Mouse (Mus musculus): Measurements from ENCODE around the gene Atp4a. TPM values are rescaled to one million over a fixed set of nuclear protein-coding genes. Genes with fewer than 3 reads are reported as not detected.
A peak's percentile ranks its signal among the peaks of the same experiment; 100 is the strongest.
"Not testable (repeated sequence)": the region's sequence is repeated elsewhere in the genome, so short reads cannot be mapped to it uniquely, and the experiment has no call there.

The Atp4a gene
- total RNA-seq, 2 experiments from 2014 or later: 0.15 TPM; not detected in 1

DNA sequence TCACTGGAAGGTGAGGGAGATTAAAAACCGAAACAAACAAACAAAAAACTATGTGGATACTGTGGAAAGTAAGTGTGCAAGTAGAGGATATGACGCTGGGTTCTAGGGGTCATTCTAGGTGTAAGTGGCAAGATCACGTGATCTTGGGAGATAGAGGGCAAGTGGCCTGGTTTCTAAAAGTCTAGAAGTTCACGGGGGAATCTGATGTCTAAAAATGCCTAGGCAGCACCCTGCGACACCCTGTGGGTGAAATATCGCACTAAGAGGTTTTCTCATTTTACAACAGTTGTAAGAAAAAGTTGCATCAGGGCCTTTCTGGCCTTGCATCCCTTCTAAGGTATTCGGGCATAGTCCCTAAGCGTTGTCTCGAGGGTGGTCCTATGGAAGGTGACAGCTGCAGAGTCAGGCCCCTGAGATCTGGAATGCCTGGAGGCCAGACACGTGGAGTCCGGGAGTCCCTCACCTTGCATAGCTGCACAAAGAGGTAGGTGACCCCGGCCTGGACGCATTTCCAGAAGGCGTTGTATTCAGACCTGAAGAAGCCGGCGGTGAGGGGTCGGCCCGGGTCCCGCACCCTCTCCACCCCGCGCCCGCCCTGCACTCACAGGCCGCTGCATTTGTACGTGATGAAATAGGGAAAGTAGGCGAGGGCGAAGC is 16.9 kb downstream of the Atp4a start:
- no peak for DNase-seq
- intact Hi-C loops (cut with DNase I): loop anchor here (5.0 kb wide), 1 partner anchor 62 kb away; no protein-coding TSS in a partner anchor

- intact Hi-C loops (cut with DNase I): loop anchor here (5.0 to 10.0 kb wide), 3 partner anchors 62 to 243 kb away; partner anchors contain the start of genes Fam187b, Ffar3 and Lsr
- DNase-seq: peak; percentile 94 to 98
These were observed 17.5 kb downstream of the Atp4a start, which contains the start of gene Tmem147 for GRCm38 (mm10) chr7:30729396-30730063. TSS of gene Tmem147 (minus strand) at chr7:30729540.

GRCm38 (mm10) chr7:30730064-30730722 is 18.2 kb downstream of the Atp4a start:
- intact Hi-C loops (cut with DNase I): loop anchor here (5.0 to 10.0 kb wide), 2 partner anchors 125 to 242 kb away; partner anchors contain the start of genes Fam187b, Ffar3 and Lsr

DNA sequence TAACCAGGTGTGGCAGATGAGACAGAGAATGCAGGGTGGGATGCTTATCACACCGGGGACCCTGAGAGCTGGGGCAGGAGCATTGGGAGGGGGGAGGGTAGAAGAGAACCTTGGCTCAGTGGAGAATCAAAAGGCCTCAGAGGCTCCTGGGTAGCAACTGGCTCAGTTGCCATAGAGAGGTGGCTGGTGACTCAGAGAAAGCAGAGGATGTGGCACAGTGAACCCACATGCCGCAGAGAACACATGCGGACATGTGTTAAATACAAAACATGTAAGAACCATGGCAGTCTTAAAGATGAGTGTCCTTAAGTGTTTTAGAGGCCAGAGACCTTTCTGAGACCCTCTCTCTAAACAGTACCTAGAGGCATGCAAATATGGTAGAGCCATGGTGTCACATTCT is 24.2 kb downstream of the Atp4a start:
- intact Hi-C loops (cut with DNase I): loop anchor here (10.0 kb wide), 1 partner anchor 119 kb away; the partner anchor contains the start of gene Ffar3
- DNase-seq: no peak

More at GRCm38 (mm10) chr7:30730064-30730722, 18.2 kb downstream of the Atp4a start:
- not testable (repeated sequence) for DNase-seq

DNA sequence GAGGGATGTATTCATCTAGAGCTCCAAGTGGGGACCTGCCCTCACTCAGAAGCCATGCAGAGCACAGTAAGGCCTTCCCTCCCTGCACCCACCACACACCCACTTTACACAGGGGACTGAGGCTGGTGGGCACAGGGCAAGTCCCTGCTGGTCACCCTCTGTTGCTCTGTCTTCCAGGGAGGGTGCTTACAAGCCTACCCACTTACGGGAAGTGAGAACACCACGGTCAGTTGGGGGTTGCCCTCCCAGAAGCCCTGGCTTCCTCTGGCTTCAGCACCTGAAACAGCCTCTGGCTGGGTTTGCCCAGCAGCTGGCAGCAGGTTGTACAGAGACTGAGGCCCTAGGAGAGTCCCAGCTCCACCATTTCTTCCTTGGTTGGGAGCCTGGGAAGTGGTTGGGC is 30.6 kb downstream of the Atp4a start:
- intact Hi-C loops (cut with DNase I); DNase-seq: not testable (repeated sequence)

GRCm38 (mm10) chr7:30743617-30744016 is 31.6 kb downstream of the Atp4a start, which contains the start of gene Gapdhs:
TSS of gene Gapdhs (minus strand) at chr7:30743681.
- DNase-seq; intact Hi-C loops (cut with DNase I): not testable (repeated sequence)

DNA sequence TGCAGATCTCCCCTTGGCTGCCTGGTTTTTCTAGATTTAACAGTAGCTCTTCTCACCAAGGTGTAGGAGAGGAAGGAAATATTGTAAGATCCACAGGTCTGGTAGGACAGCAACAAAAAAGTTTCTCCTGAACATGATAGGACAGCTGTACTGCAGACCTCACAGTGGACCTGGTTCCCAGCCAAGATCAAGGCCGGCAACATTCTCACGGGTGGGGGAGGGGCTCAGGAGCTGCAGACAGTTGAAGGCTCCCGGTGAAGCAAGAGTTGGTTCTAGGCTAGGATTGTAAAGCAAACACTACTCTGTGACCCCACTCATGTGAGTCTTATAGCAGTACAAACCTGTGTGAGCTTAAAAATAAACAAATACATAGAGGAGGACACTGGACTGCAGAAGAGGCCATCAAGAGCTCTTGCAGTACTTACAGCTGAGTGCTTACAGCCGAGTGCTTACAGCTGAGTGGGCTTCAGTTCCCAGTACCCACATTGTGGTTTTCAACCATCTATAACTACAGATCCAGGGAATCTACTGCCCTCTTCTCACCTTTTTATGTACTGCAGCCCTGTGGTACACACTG is 32.1 kb downstream of the Atp4a start:
- peak; percentile 51 to 70 for DNase-seq
- intact Hi-C loops (cut with DNase I): no loop called here

GRCm38 (mm10) chr7:30747525-30748204 is 35.7 kb downstream of the Atp4a start:
- DNase-seq: no peak
- intact Hi-C loops (cut with DNase I): no loop called here

DNA sequence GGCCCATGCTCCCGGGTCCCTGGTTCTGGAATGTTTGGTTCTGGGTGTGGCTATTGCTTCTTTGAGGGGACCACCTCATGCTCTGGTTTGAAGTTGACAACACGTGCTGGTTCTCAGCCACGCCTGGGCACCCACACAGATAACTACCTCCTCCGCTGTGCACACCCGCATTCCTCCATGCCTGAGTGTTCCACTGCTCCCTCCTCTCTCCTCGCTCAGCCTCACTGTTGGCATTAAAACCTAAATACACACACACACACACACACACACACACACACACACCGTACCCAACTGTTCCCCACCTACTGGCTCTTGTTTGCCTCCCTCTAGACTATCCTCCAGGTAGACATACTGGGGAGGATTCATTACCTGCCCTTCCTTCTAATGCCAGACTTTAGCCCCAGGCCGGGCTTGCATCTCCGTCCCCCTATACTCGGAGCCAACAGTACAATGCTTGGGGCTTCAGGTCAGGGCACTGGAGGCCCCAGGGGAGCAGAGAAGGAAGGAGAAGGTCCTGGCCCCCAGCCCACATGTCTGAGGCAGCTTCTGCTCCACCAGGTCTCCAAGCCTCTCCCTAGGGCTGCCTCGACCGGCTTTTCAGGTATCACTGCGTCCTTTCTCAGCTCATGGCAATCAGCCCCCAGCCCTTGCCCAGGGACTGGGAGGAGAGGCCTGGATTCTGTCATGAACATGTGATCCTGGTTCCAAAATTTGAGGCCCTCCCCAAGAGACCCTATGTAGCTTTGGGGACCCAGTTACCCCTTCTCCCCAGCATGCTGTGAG is 38.0 kb downstream of the Atp4a start:
- intact Hi-C loops (cut with DNase I): no loop called here
- no peak for DNase-seq

DNA sequence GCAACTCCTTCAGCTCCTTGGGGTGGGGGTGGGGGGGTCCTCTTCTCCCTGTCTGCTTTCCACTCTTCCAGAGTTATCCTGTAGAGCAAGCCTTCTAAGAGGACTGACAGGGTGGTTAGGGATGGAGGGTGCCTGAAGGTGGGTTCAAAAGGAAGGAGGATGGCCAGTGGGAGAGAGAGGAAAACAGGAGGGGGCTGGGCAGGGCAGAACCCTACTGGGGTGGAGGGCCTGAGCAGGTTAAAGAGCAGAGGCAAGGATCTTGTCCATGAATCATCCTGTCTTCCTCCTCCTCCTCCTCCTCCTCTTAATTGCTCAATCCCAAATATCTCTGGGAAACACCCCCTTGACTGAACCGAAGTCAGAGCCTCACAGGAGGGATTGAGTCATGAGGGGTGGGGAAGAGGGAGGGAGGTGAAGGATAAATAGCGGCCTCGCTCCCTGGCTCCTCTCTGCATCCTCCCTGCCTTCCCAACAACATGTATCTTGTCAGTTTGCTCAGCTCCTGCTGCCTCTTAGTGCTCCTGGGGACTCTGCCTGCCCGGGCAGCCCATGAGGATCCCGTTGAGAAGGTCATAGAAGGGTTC is 39.2 kb downstream of the Atp4a start, which contains the start of gene Sbsn:
TSS of gene Sbsn (plus strand) at position 386 of the 584 bp plus-strand sequence.
- no peak for DNase-seq
- intact Hi-C loops (cut with DNase I): no loop called here

- no peak for DNase-seq
- intact Hi-C loops (cut with DNase I): no loop called here
These were observed 45.0 kb downstream of the Atp4a start for GRCm38 (mm10) chr7:30757001-30757400.

DNA sequence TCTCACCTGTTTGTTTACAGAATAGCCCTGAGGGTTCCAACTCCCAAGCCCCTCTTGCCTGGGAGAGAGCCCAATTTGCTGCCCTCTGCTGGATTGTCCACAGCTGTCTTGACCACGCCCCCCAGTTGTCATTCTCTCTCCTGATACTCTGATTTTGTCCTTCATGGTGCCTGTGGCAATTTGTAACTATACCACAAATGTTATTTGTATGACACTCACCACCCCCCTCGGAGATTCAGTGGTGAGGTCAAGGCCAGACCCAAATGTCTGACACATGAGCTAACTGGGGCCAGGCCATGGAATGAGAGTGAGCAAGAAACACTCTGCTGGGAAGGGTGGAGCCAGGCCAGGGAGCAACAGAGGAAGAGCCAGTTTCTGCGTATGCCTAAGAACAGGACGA is 46.8 kb downstream of the Atp4a start:
- intact Hi-C loops (cut with DNase I): no loop called here
- DNase-seq: peak in 1 of 2 experiments; percentile 48

DNA sequence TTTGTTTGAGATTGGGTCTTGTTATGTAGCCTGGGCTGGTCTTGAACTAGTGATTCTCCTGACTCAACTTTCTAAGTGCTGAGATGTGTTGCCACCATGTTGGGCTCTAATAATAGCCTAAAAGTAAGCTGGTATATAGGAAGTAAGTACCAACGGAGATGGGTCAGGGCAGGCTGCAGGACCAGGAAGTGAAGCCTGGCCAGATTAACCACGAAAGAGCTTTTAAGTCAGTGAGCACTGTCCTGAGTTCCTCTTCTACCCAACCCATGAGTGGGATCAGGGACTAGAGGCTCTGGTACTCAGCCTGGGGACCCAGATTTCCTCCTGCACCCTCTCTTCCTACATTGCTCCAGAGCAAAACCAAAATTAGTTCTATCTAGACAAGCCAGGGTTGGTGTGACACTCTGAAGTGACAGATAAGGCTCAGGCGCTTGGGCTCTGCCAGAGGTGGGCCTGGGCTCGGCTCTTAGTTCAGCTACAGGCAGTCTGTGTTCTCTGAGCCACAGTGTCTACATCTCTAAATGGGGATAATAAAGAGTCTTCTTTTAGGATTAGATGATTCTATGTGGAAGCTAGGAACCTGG is 49.9 kb downstream of the Atp4a start:
- intact Hi-C loops (cut with DNase I): no loop called here

DNA sequence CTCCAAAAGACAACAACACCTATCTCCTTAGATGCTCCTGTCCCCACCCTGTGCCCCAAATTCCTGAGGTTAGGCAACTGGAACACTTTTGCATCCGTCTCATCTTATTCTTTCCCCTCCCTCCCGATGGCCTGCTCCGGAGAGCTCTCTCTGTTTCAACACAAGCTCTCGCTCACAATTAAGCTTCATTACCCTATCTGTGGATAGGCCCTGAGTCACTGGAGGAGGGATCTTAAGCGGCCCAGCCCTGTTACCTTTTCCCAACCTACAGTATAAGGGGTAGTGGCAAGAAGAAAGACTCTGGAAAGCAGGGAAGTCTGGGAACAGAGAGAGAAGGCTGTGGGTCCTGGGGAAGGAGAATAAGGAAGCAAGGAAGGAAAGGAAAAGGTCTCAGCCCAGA is 51.4 kb downstream of the Atp4a start, which contains the start of gene Dmkn:
TSS of gene Dmkn (plus strand) at position 301 of the 400 bp plus-strand sequence.
- intact Hi-C loops (cut with DNase I): no loop called here
- DNase-seq: no peak

More for the DNA sequence above, 49.9 kb downstream of the Atp4a start:
- no peak for DNase-seq

DNA sequence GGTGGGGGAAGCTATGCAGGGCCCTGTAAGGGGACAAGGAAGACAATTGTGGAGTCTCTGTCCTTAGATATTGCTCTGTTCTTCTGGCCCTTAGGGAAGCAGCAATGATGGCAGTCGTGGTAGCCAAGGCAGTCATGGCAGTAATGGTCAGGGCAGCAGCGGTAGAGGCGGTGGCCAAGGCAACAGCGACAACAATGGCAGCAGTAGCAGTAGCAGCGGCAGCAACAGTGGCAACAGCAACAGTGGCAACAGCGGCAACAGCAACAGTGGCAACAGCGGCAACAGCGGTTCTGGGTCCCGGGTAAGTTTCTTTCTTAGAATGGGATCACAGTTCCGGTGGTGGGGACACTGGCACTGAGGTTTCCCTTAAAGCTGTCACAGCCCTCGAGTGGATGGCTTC is 53.2 kb downstream of the Atp4a start:
- DNase-seq: no peak
- intact Hi-C loops (cut with DNase I): no loop called here

DNA sequence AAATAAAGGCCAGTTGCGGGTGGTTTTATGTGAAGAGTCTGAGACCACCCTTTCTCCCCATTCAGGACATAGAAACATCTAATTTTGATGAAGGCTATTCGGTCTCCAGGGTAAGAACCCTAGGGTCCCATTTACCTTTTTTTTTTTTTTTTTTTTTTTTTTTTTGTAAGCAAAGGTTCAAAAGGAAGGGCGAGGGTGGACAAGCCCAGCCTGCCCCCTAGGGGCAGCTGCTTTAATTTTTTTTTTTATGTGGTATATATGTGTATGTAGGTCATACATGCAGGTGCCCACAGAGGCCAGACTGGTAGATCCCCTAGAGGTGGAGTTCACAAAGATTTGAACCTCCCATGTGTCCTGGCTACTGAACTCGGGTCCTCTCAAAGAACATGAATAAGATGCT is 54.4 kb downstream of the Atp4a start:
- intact Hi-C loops (cut with DNase I): no loop called here
- no peak for DNase-seq

DNA sequence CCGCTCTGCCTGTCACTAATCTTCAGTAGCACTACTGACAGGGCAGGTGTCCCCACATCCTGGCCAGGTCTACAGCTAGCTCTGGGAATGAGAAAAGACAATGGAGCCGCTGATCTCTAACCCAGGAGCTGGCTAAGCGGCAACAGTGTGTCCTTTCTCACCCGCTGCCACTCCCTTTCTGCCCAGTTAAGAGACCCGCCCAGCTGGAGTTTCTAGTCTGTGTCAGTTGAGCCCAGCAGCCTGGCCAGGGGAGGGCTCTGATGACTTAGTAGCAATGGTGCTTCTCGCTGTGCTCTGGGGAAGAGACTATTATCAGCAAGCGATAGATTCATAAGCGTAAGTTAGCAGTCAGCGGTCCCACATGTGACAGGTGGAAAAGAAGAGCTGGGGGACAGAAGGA is 57.2 kb downstream of the Atp4a start:
- no peak for DNase-seq
- intact Hi-C loops (cut with DNase I): no loop called here
